Mouse (Mus musculus) heart, postnatal 0 days (tissue): ENCODE data around the gene Xpnpep1.

Experiments used
- CTCF ChIP-seq: IDR thresholded peaks from 2 replicates; pipeline ENCODE4 v1.5.1; 2016; ENCODE audit warnings: antibody characterized with exemption, control low read depth, low read depth
- EP300 ChIP-seq: IDR thresholded peaks from 2 replicates; pipeline ENCODE4 v1.6.1; 2016; ENCODE audit warnings: antibody characterized with exemption, low read depth

- TF ChIP-seq EP300: no peak
- no peak for TF ChIP-seq CTCF
Observed at GRCm38 (mm10) chr19:53057980-53058725, 18.1 kb upstream of the Xpnpep1 start.
